Mouse (Mus musculus): ENCODE data around the gene Nuak2.

GRCm38 (mm10) chr1:132276694-132277093, 39.2 kb upstream of the Nuak2 start:
- no peak for TF ChIP-seq POLR2A (IDR thresholded peaks at IDR 0.05; ENCODE audit: borderline replicate concordance, control insufficient read depth, low read depth, low read length)
- no peak for TF ChIP-seq CTCF (IDR thresholded peaks at IDR 0.05; ENCODE audit: control insufficient read depth, insufficient read depth, low read length)
